Mouse (Mus musculus) C2C12 (cell line): ENCODE data around the gene Tob2.

Experiments
- CEBPB ChIP-seq: IDR thresholded peaks from one replicate; pipeline ENCODE4 v1.6.1; 2011; ENCODE audit warnings: low read depth, mild to moderate bottlenecking, control low read depth, moderate library complexity
- CTCF ChIP-seq: IDR thresholded peaks from one replicate; pipeline ENCODE4 v1.5.1; 2011; ENCODE audit not compliant: control insufficient read depth, insufficient read depth, insufficient read length
- MAX ChIP-seq: IDR thresholded peaks from one replicate; pipeline ENCODE4 v1.6.1; 2011; ENCODE audit warnings: mild to moderate bottlenecking, control low read depth
- MYOD1 ChIP-seq: IDR thresholded peaks from one replicate; pipeline ENCODE4 v1.6.1; 2011; ENCODE audit warnings: low read depth; ENCODE audit not compliant: control insufficient read depth, insufficient read length
- MYOG ChIP-seq: IDR thresholded peaks from one replicate; pipeline ENCODE4 v1.6.1; 2011; ENCODE audit not compliant: control insufficient read depth, insufficient read length; ENCODE audit errors: extremely low read depth
- USF1 ChIP-seq: IDR thresholded peaks from one replicate; pipeline ENCODE4 v1.6.1; 2011; ENCODE audit warnings: low read depth, mild to moderate bottlenecking, control low read depth, moderate library complexity

- TF ChIP-seq CTCF (no peak), MYOD1 (no peak), USF1 (no peak), CEBPB (no peak), MYOG (no peak), MAX (no peak)
These were observed 32.7 kb upstream of the Tob2 start for GRCm38 (mm10) chr15:81891140-81891802.
